Mouse (Mus musculus) left cerebral cortex, adult 11 months (tissue): ENCODE data around the gene Gm14137.

Source experiments
- DNase-seq: peaks from one replicate; pipeline ENCODE4 v3.0.0; 2022; ENCODE audit warnings: low spot score

Gm14137 gene

GRCm38 (mm10) chr2:119173991-119174651 lies at the start of gene Gm14137:
Gene Gm14137 (plus strand): TSS chr2:119174509.
- no peak for DNase-seq

GRCm38 (mm10) chr2:119136346-119136898 lies 37.9 kb upstream of the Gm14137 start:
- DNase-seq = no peak

GRCm38 (mm10) chr2:119145199-119145598 lies 29.1 kb upstream of the Gm14137 start:
- DNase-seq = no peak

DNA sequence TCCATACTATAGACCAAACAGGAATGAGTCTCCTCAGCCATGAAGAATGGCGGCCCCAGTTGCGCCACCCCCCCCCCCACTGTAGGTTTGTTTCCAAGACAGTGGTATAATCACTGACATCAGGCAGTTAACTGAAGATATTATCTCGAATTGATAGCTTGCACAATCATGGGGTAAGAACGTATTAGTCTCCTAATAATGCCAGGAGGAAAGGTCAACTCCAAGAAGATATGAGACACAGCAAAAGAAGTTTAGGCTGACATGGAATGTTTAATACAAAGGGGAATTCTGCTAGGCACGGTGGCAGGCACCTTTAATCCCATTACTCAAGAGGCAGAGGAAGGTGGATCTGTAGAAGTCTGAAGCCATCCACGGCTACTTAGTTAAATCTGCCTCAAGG lies 27.9 kb upstream of the Gm14137 start:
- DNase-seq = no peak

- no peak for DNase-seq
Measured at GRCm38 (mm10) chr2:119147160-119147678, 27.1 kb upstream of the Gm14137 start.

DNA sequence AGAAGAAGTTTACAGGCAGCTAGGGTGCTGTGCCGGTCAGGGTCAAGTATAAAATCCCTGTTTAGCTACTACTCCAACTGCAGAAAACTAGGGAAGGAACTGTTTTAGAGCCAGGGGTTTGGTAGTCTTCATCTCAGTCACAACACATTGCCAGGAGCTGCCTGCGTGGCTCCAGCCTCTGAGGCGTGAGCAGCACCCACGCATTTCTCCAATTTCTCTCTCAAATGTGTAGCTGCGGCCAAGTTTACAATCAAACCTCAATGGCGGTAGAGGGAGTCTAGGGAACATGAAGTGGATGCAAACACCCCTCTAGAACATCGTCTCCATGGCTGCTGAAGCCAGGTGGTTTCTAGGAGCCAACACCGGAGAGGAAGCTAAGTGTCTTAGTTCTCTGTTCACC lies 26.5 kb upstream of the Gm14137 start:
- DNase-seq = peak; percentile 36

DNA sequence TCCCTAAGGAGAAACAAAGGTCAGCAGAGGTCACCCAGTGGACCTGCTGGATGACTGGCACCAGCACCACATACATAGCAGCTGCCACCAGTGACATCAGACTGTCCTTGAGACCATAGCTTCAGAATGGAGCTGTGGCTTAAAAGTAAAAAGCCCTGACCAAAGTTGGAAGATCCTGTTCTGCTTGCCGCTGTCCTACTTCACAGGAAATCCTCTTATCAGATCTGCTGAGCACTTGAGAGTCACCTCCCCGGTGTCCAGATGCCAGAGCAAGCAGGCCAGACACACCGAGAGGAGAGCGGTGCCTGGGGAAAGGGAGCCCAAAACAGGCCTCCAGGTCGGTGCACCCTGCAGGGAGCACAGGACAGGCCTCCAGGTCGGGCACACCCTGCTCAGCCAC lies 22.1 kb upstream of the Gm14137 start:
- DNase-seq = no peak

DNA sequence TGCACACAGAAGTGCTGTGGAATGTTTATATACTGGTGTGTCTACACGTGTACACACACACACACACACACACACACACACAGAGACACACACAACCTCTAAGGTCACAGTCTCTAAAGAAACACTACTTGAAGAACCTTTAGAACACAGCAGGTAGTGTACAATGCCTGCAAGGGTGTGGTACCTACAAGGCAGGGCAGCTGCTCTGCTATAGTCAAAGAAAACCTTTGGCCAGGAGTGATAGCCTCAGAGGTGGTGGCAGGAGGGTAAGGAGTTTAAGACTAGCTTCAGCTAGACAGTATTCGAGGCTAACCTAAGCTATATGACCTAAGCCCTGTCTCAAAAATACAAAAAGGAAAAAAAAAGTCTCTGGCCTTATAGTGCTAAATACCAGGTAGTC lies 19.6 kb upstream of the Gm14137 start:
- DNase-seq = no peak

- no peak for DNase-seq
Measured at GRCm38 (mm10) chr2:119155388-119155787, 18.9 kb upstream of the Gm14137 start.

GRCm38 (mm10) chr2:119156081-119156680 lies 18.1 kb upstream of the Gm14137 start:
- no peak for DNase-seq

- peak; percentile 96 for DNase-seq
Measured at GRCm38 (mm10) chr2:119156681-119157572, 17.4 kb upstream of the Gm14137 start, which contains the start of gene Rmdn3. Gene Rmdn3 (minus strand): TSS chr2:119157034.

GRCm38 (mm10) chr2:119157836-119158235 lies 16.5 kb upstream of the Gm14137 start:
- DNase-seq = no peak

DNA sequence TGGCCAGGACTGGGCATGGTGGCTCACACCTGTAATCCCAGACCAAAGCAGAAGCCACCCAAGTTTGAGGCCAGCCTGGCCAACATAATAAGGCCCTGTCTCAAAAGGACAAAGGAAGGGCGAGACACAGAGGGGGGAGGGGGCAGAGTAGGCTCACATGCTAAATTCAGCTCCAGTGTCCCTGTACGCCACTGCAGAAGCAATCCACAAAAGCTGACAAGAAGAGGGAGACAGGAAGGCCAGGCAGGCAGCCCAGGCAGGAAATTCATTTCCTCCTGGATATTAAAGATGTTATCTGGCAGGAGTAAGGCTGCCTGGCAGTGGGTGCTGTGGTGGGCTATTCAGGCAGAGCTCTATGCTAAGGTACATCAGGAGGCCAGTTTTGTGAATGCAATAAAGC lies 13.1 kb upstream of the Gm14137 start:
- DNase-seq = no peak

DNA sequence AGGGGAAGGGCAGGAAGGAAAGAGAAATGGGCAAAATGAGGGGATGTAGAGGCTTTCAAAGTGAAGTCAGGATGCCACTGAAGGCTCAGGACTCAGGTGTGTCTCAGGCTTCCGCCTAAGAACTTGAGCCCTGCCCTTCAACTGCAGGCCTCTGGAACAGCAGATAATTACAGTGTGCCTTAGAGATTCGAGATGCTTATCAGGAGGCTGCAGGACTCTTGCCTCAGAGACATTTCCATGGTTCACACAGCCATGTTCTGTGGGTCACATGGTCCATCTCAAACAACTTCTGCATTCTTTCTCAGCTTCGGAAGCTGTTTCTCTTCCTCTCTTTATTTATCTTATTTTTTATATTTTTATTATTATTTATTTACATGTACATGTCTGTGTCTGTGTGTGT lies 11.2 kb upstream of the Gm14137 start:
- DNase-seq = no peak

GRCm38 (mm10) chr2:119163999-119164398 lies 10.3 kb upstream of the Gm14137 start:
- no peak for DNase-seq

- no peak for DNase-seq
Measured at GRCm38 (mm10) chr2:119165401-119165800, 8.9 kb upstream of the Gm14137 start.

- DNase-seq = no peak
Measured at GRCm38 (mm10) chr2:119166901-119167865, 7.1 kb upstream of the Gm14137 start, which contains the start of gene Gchfr. Gene Gchfr (plus strand): TSS chr2:119167773.

GRCm38 (mm10) chr2:119167866-119168256 lies 6.4 kb upstream of the Gm14137 start:
- DNase-seq = no peak

GRCm38 (mm10) chr2:119170282-119170681 lies 4.0 kb upstream of the Gm14137 start:
- DNase-seq = no peak

DNA sequence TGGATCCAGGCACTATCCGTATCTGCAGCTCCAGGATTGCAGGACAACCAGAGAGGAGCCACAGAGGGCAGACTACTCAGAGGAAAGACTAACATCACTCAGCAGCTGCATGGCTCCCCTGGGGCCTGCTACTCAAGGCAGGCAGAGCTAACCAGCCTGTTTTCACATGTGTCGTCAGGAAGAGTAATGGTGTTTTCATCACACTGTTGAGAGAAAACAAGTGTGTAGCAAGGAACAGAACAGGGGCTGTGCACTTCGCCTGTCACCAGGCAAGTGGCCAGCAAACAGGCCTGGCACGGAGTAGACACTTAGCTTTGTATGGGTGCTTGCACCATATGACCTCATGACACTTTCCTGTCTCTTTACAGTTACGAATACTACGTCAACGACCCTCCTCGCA lies 2.7 kb upstream of the Gm14137 start:
- no peak for DNase-seq

GRCm38 (mm10) chr2:119172446-119172845 lies 1.9 kb upstream of the Gm14137 start:
- DNase-seq = no peak
